Mouse (Mus musculus) neural tube, embryonic 12.5 days (tissue): ENCODE data around the gene Fas. TPM values are rescaled to one million over a fixed set of nuclear protein-coding genes. Genes with fewer than 3 reads are reported as not detected.

Experiments used
- ATAC-seq: fragments of 200-750 bp; cut with Nextera tagmentation; 2 replicates; pipeline ENCODE4 v1.8.0; 2017; ENCODE audit warnings: low read depth, mild to moderate bottlenecking, moderate TSS enrichment, moderate library complexity; ENCODE audit not compliant: low FRiP score
- H3K27ac ChIP-seq: fragments of 300-500 bp; sonication (generic); 2 replicates; pipeline ENCODE4 v1.5.1; 2016
- H3K27me3 ChIP-seq: fragments of 300-500 bp; sonication (generic); replicated peaks from 2 replicates; pipeline ENCODE4 v1.6.1; 2016; ENCODE audit warnings: mild to moderate bottlenecking
- H3K36me3 ChIP-seq: fragments of 300-500 bp; sonication (generic); 2 replicates; pipeline ENCODE4 v1.6.1; 2016; ENCODE audit warnings: mild to moderate bottlenecking
- H3K4me1 ChIP-seq: fragments of 300-500 bp; sonication (generic); 2 replicates; pipeline ENCODE4 v1.6.1; 2016
- H3K4me2 ChIP-seq: fragments of 300-500 bp; sonication (generic); replicated peaks from 2 replicates; pipeline ENCODE4 v1.6.1; 2016; ENCODE audit warnings: mild to moderate bottlenecking
- H3K4me3 ChIP-seq: fragments of 300-500 bp; sonication (generic); 2 replicates; pipeline ENCODE4 v1.5.1; 2016
- H3K9ac ChIP-seq: fragments of 300-500 bp; sonication (generic); 2 replicates; pipeline ENCODE4 v1.6.1; 2016; ENCODE audit warnings: mild to moderate bottlenecking
- H3K9me3 ChIP-seq: fragments of 300-500 bp; sonication (generic); 2 replicates; pipeline ENCODE4 v1.6.1; 2016; ENCODE audit warnings: mild to moderate bottlenecking
- WGBS: fragments of 180-500 bp; shearing (Covaris S2); methylation state at CpG from one replicate; pipeline ENCODE4 v1.1.7; 2016; 5-methylcytosine and 5-hydroxymethylcytosine counted together
- polyA plus RNA-seq: library from polyadenylated mRNA; unstranded; fragments of >200 nt; fragmentation: Nextera tagmentation; extraction: Ambion mirVana; gene quantifications from 2 replicates; pipeline ENCODE4 v1.2.1, GENCODE M21; 2016

Fas gene
- 0.24 and 0.75 TPM in 2 replicates for polyA plus RNA-seq

GRCm38 (mm10) chr19:34289948-34290789 is at the start of gene Fas:
Gene Fas, plus strand, starts transcription at chr19:34290666.
- Histone ChIP-seq H3K4me2 (peak within 1 kb of the TSS; percentile 76), H3K4me3 (peak within 1 kb of the TSS; percentile 33), H3K27ac (no peak within 1 kb of the TSS), H3K4me1 (peaks cover 11% of the 10 kb centered on the region), H3K9ac (0 out of 2 replicates have a peak within 1 kb of the TSS, but pooled peaks have one; percentile 34), H3K9me3 (no peaks in the 10 kb centered on the region), H3K36me3 (no peaks in the 10 kb centered on the region), H3K27me3 (no peaks in the 10 kb centered on the region)
- 4% methylated on average over 19 of the region's 19 CpGs for WGBS
- peak; percentile 91 for ATAC-seq

GRCm38 (mm10) chr19:34241247-34241915 is 49.1 kb upstream of the Fas start:
- no peak overlapping the region for H3K27ac ChIP-seq
- H3K27me3 ChIP-seq, result no peaks in the 10 kb centered on the region
- ATAC-seq, result 0 out of 2 replicates have a peak, but pooled peaks have one; percentile 22
- no peak overlapping the region for H3K4me3 ChIP-seq
- H3K9ac ChIP-seq, result no peak overlapping the region
- H3K36me3 ChIP-seq, result no peaks in the 10 kb centered on the region
- no peaks in the 10 kb centered on the region for H3K9me3 ChIP-seq
- H3K4me1 ChIP-seq, result no peaks in the 10 kb centered on the region
- 73% methylated on average over 15 of the region's 15 CpGs for WGBS
- no peak overlapping the region for H3K4me2 ChIP-seq

- no peak overlapping the region for H3K4me3 ChIP-seq
- H3K27me3 ChIP-seq, result no peaks in the 10 kb centered on the region
- H3K4me1 ChIP-seq, result no peaks in the 10 kb centered on the region
- H3K9me3 ChIP-seq, result no peaks in the 10 kb centered on the region
- no peak overlapping the region for H3K27ac ChIP-seq
- H3K36me3 ChIP-seq, result no peaks in the 10 kb centered on the region
- no peak overlapping the region for H3K4me2 ChIP-seq
- ATAC-seq, result no peak
- no peak overlapping the region for H3K9ac ChIP-seq
These were observed 47.5 kb upstream of the Fas start for GRCm38 (mm10) chr19:34242925-34243324.

- Histone ChIP-seq H3K4me3 (no peak overlapping the region), H3K27me3 (no peaks in the 10 kb centered on the region), H3K36me3 (no peaks in the 10 kb centered on the region), H3K27ac (no peak overlapping the region), H3K4me2 (no peak overlapping the region), H3K4me1 (no peaks in the 10 kb centered on the region), H3K9me3 (no peaks in the 10 kb centered on the region), H3K9ac (no peak overlapping the region)
- WGBS, result 25% methylated on average over 6 of the region's 6 CpGs
- ATAC-seq, result peak; percentile 42
These were observed 46.4 kb upstream of the Fas start for GRCm38 (mm10) chr19:34244056-34244455.

- no peak overlapping the region for H3K4me2 ChIP-seq
- no peaks in the 10 kb centered on the region for H3K4me1 ChIP-seq
- H3K9me3 ChIP-seq, result no peaks in the 10 kb centered on the region
- H3K36me3 ChIP-seq, result no peaks in the 10 kb centered on the region
- no peak overlapping the region for H3K9ac ChIP-seq
- no peaks in the 10 kb centered on the region for H3K27me3 ChIP-seq
- no peak for ATAC-seq
- WGBS, result 85% methylated on average over 5 of the region's 5 CpGs
- no peak overlapping the region for H3K4me3 ChIP-seq
- no peak overlapping the region for H3K27ac ChIP-seq
These were observed 41.9 kb upstream of the Fas start for GRCm38 (mm10) chr19:34248558-34248957.

- Histone ChIP-seq H3K4me2 (no peak overlapping the region), H3K27me3 (no peaks in the 10 kb centered on the region), H3K9me3 (no peaks in the 10 kb centered on the region), H3K9ac (no peak overlapping the region), H3K4me1 (no peaks in the 10 kb centered on the region), H3K4me3 (no peak overlapping the region), H3K36me3 (no peaks in the 10 kb centered on the region), H3K27ac (no peak overlapping the region)
- 95% methylated on average over 4 of the region's 4 CpGs for WGBS
- no peak for ATAC-seq
These were observed 39.8 kb upstream of the Fas start for GRCm38 (mm10) chr19:34250621-34251020.

GRCm38 (mm10) chr19:34251900-34252299 is 38.6 kb upstream of the Fas start:
- Histone ChIP-seq H3K9me3 (no peaks in the 10 kb centered on the region), H3K4me3 (no peak overlapping the region), H3K9ac (no peak overlapping the region), H3K36me3 (no peaks in the 10 kb centered on the region), H3K27ac (no peak overlapping the region), H3K27me3 (no peaks in the 10 kb centered on the region), H3K4me1 (no peaks in the 10 kb centered on the region), H3K4me2 (no peak overlapping the region)
- WGBS, result 77% methylated on average over 2 of the region's 2 CpGs
- no peak for ATAC-seq

- Histone ChIP-seq H3K27me3 (no peaks in the 10 kb centered on the region), H3K9ac (no peak overlapping the region), H3K9me3 (no peaks in the 10 kb centered on the region), H3K36me3 (no peaks in the 10 kb centered on the region), H3K4me2 (no peak overlapping the region), H3K27ac (no peak overlapping the region), H3K4me1 (no peaks in the 10 kb centered on the region), H3K4me3 (no peak overlapping the region)
- 74% methylated on average over 9 of the region's 9 CpGs for WGBS
- ATAC-seq, result no peak
These were observed 38.0 kb upstream of the Fas start for GRCm38 (mm10) chr19:34252450-34252849.

- Histone ChIP-seq H3K27me3 (no peaks in the 10 kb centered on the region), H3K36me3 (no peaks in the 10 kb centered on the region), H3K27ac (no peak overlapping the region), H3K9me3 (no peaks in the 10 kb centered on the region), H3K4me2 (no peak overlapping the region), H3K4me1 (no peaks in the 10 kb centered on the region), H3K4me3 (no peak overlapping the region), H3K9ac (no peak overlapping the region)
- no peak for ATAC-seq
- WGBS, result 64% methylated on average over 14 of the region's 14 CpGs
These were observed 36.2 kb upstream of the Fas start for GRCm38 (mm10) chr19:34254101-34254879.

GRCm38 (mm10) chr19:34254880-34255681 is 35.4 kb upstream of the Fas start, which contains the start of gene Acta2:
Gene Acta2, minus strand, starts transcription at chr19:34255590.
- Histone ChIP-seq H3K27ac (no peak within 1 kb of the TSS), H3K4me1 (no peaks in the 10 kb centered on the region), H3K36me3 (no peaks in the 10 kb centered on the region), H3K4me2 (no peak within 1 kb of the TSS), H3K4me3 (no peak within 1 kb of the TSS), H3K9ac (no peak within 1 kb of the TSS), H3K9me3 (no peaks in the 10 kb centered on the region), H3K27me3 (no peaks in the 10 kb centered on the region)
- WGBS, result 46% methylated on average over 16 of the region's 16 CpGs
- no peak for ATAC-seq

- WGBS, result 75% methylated on average over 5 of the region's 5 CpGs
- ATAC-seq, result no peak
These were observed 34.3 kb upstream of the Fas start for GRCm38 (mm10) chr19:34256149-34256548.

More at GRCm38 (mm10) chr19:34256149-34256548, 34.3 kb upstream of the Fas start:
- Histone ChIP-seq H3K4me3 (no peak overlapping the region), H3K27me3 (no peaks in the 10 kb centered on the region), H3K4me1 (no peaks in the 10 kb centered on the region), H3K27ac (no peak overlapping the region), H3K36me3 (no peaks in the 10 kb centered on the region), H3K9me3 (no peaks in the 10 kb centered on the region), H3K4me2 (no peak overlapping the region), H3K9ac (no peak overlapping the region)
